Mouse (Mus musculus): Measurements from ENCODE around the gene Fcer1g.

DNA sequence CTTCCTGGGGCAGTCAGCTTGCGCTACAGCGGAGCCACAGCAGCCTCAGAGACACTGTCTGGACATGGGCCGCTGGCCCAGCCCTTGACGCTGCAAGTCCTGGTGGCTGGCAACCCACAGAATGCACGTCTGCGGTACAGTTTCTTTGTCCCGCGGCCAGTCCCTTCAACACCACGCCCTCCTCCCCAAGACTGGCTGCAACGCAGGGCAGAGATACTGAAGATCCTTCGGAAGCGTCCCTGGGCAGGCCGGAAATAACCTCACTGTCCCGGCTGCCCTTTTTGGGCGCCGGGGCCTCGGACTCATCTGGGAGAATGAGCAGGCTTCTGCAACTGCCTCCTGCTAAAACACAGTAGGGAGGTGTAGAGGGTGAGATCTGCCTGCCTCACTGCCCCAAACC, 24.8 kb upstream of the Fcer1g start:
- TF ChIP-seq CTCF (IDR thresholded peaks at IDR 0.05; ENCODE audit: low read depth, low read length): no peak
- no peak for TF ChIP-seq GATA1 (IDR thresholded peaks at IDR 0.05; ENCODE audit: borderline replicate concordance, low read length)
- TF ChIP-seq POLR2AphosphoS5 (IDR thresholded peaks at IDR 0.05; ENCODE audit: insufficient replicate concordance, low read depth, low read length): no peak
- no peak for TF ChIP-seq TAL1 (conservative IDR thresholded peaks at IDR 0.05; ENCODE audit: low read depth, low read length)
- no peak for TF ChIP-seq GATA2 (IDR thresholded peaks at IDR 0.05; ENCODE audit: borderline replicate concordance, low read depth, low read length)

Data from G1E (cell line).